Mouse (Mus musculus): Measurements from ENCODE around the gene Larp6. TPM values are rescaled to one million over a fixed set of nuclear protein-coding genes. Genes with fewer than 3 reads are reported as not detected.
A peak's percentile ranks its signal among the peaks of the same experiment; 100 is the strongest.

The Larp6 gene
- polyA plus RNA-seq, 1 experiment = not detected

DNA sequence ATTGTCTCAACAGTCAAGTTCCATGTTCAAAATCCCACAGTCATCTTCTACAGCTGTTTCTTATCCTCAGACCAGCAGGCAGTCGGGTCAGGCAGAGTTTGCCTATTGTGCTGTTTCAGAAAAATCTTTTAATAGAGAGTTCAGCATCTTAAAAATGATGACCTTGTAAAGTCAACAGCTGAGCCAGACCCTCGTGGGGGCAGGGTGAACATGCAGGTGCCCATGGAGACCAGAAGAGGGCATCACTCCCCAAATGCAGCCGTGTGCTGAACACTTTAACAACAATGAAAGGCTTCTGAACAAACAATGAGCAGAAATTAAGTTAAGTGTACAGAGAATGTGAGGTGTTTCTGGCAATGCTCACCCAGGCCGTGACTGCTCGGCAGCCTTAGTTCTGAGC is 3.0 kb downstream of the Larp6 start:
- Histone ChIP-seq H3K36me3 (ENCODE audit: control insufficient read depth, insufficient read depth, low read length, poor library complexity, severe bottlenecking) (no peaks in the 10 kb centered on the region), H3K9ac (ENCODE audit: low read depth, poor library complexity, severe bottlenecking) (no peak overlapping the region), H3K9me3 (replicated peaks; ENCODE audit: control insufficient read depth, insufficient read depth, low read length, poor library complexity, severe bottlenecking) (no peaks in the 10 kb centered on the region), H3K27me3 (ENCODE audit: control insufficient read depth, insufficient read depth, low read length, poor library complexity, severe bottlenecking) (no peaks in the 10 kb centered on the region), H3K27ac (ENCODE audit: insufficient read depth, low read length) (no peak overlapping the region), H3K4me1 (ENCODE audit: control insufficient read depth, insufficient read depth, low read length) (no peaks in the 10 kb centered on the region), H3K4me3 (ENCODE audit: low read depth, low read length) (no peak overlapping the region)
- no peak for TF ChIP-seq POLR2A (IDR thresholded peaks at IDR 0.05; ENCODE audit: insufficient read depth, low read length)
- peak; percentile 47 for TF ChIP-seq CTCF (IDR thresholded peaks at IDR 0.05; ENCODE audit: low read depth, low read length)

GRCm38 (mm10) chr9:60718284-60718683 is 5.5 kb downstream of the Larp6 start:
- TF ChIP-seq CTCF (IDR thresholded peaks at IDR 0.05; ENCODE audit: low read depth, low read length) (peak; percentile 42), POLR2A (IDR thresholded peaks at IDR 0.05; ENCODE audit: insufficient read depth, low read length) (no peak)
- Histone ChIP-seq H3K4me1 (ENCODE audit: control insufficient read depth, insufficient read depth, low read length) (no peaks in the 10 kb centered on the region), H3K36me3 (ENCODE audit: control insufficient read depth, insufficient read depth, low read length, poor library complexity, severe bottlenecking) (no peaks in the 10 kb centered on the region)

GRCm38 (mm10) chr9:60719687-60720086 is 6.9 kb downstream of the Larp6 start:
- no peak overlapping the region for H3K4me3 ChIP-seq (ENCODE audit: low read depth, low read length)
- no peaks in the 10 kb centered on the region for H3K27me3 ChIP-seq (ENCODE audit: control insufficient read depth, insufficient read depth, low read length, poor library complexity, severe bottlenecking)
- TF ChIP-seq POLR2A (IDR thresholded peaks at IDR 0.05; ENCODE audit: insufficient read depth, low read length) = no peak
- TF ChIP-seq CTCF (IDR thresholded peaks at IDR 0.05; ENCODE audit: low read depth, low read length) = no peak
- TF ChIP-seq EP300 (IDR thresholded peaks at IDR 0.05; ENCODE audit: insufficient read depth, low read depth, low read length) = no peak
- H3K36me3 ChIP-seq (ENCODE audit: control insufficient read depth, insufficient read depth, low read length, poor library complexity, severe bottlenecking) = no peaks in the 10 kb centered on the region
- H3K4me1 ChIP-seq (ENCODE audit: control insufficient read depth, insufficient read depth, low read length) = no peaks in the 10 kb centered on the region
- no peak overlapping the region for H3K9ac ChIP-seq (ENCODE audit: low read depth, poor library complexity, severe bottlenecking)
- H3K27ac ChIP-seq (ENCODE audit: insufficient read depth, low read length) = no peak overlapping the region
- 0 out of 2 replicates have a peak, but pooled peaks cover 1% of the 10 kb centered on the region for H3K9me3 ChIP-seq (replicated peaks; ENCODE audit: control insufficient read depth, insufficient read depth, low read length, poor library complexity, severe bottlenecking)

More at GRCm38 (mm10) chr9:60718284-60718683, 5.5 kb downstream of the Larp6 start:
- H3K9me3 ChIP-seq (replicated peaks; ENCODE audit: control insufficient read depth, insufficient read depth, low read length, poor library complexity, severe bottlenecking) = no peaks in the 10 kb centered on the region
- no peak overlapping the region for H3K4me3 ChIP-seq (ENCODE audit: low read depth, low read length)
- no peak overlapping the region for H3K9ac ChIP-seq (ENCODE audit: low read depth, poor library complexity, severe bottlenecking)
- H3K27me3 ChIP-seq (ENCODE audit: control insufficient read depth, insufficient read depth, low read length, poor library complexity, severe bottlenecking) = no peaks in the 10 kb centered on the region
- no peak overlapping the region for H3K27ac ChIP-seq (ENCODE audit: insufficient read depth, low read length)

- Histone ChIP-seq H3K4me1 (ENCODE audit: control insufficient read depth, insufficient read depth, low read length) (no peaks in the 10 kb centered on the region), H3K27ac (ENCODE audit: insufficient read depth, low read length) (no peak overlapping the region), H3K36me3 (ENCODE audit: control insufficient read depth, insufficient read depth, low read length, poor library complexity, severe bottlenecking) (no peaks in the 10 kb centered on the region), H3K9ac (ENCODE audit: low read depth, poor library complexity, severe bottlenecking) (no peak overlapping the region), H3K27me3 (ENCODE audit: control insufficient read depth, insufficient read depth, low read length, poor library complexity, severe bottlenecking) (no peaks in the 10 kb centered on the region), H3K4me3 (ENCODE audit: low read depth, low read length) (no peak overlapping the region), H3K9me3 (replicated peaks; ENCODE audit: control insufficient read depth, insufficient read depth, low read length, poor library complexity, severe bottlenecking) (peaks cover 3% of the 10 kb centered on the region)
- TF ChIP-seq CTCF (IDR thresholded peaks at IDR 0.05; ENCODE audit: low read depth, low read length) (no peak), POLR2A (IDR thresholded peaks at IDR 0.05; ENCODE audit: insufficient read depth, low read length) (no peak), EP300 (IDR thresholded peaks at IDR 0.05; ENCODE audit: insufficient read depth, low read depth, low read length) (no peak)
Observed at GRCm38 (mm10) chr9:60724968-60725367, 12.2 kb downstream of the Larp6 start.

GRCm38 (mm10) chr9:60734321-60734720 is 21.5 kb downstream of the Larp6 start:
- no peak for TF ChIP-seq EP300 (IDR thresholded peaks at IDR 0.05; ENCODE audit: insufficient read depth, low read depth, low read length)
- no peak for TF ChIP-seq CTCF (IDR thresholded peaks at IDR 0.05; ENCODE audit: low read depth, low read length)
- no peak for TF ChIP-seq POLR2A (IDR thresholded peaks at IDR 0.05; ENCODE audit: insufficient read depth, low read length)

GRCm38 (mm10) chr9:60739126-60739525 is 26.3 kb downstream of the Larp6 start:
- no peak overlapping the region for H3K4me3 ChIP-seq (ENCODE audit: low read depth, low read length)
- no peaks in the 10 kb centered on the region for H3K4me1 ChIP-seq (ENCODE audit: control insufficient read depth, insufficient read depth, low read length)
- H3K9ac ChIP-seq (ENCODE audit: low read depth, poor library complexity, severe bottlenecking) = no peak overlapping the region
- H3K36me3 ChIP-seq (ENCODE audit: control insufficient read depth, insufficient read depth, low read length, poor library complexity, severe bottlenecking) = no peaks in the 10 kb centered on the region
- H3K9me3 ChIP-seq (replicated peaks; ENCODE audit: control insufficient read depth, insufficient read depth, low read length, poor library complexity, severe bottlenecking) = 0 out of 2 replicates have a peak, but pooled peaks cover under 1% of the 10 kb centered on the region
- TF ChIP-seq EP300 (IDR thresholded peaks at IDR 0.05; ENCODE audit: insufficient read depth, low read depth, low read length) = no peak
- no peak for TF ChIP-seq POLR2A (IDR thresholded peaks at IDR 0.05; ENCODE audit: insufficient read depth, low read length)
- TF ChIP-seq CTCF (IDR thresholded peaks at IDR 0.05; ENCODE audit: low read depth, low read length) = no peak
- no peaks in the 10 kb centered on the region for H3K27me3 ChIP-seq (ENCODE audit: control insufficient read depth, insufficient read depth, low read length, poor library complexity, severe bottlenecking)
- no peak overlapping the region for H3K27ac ChIP-seq (ENCODE audit: insufficient read depth, low read length)

More at GRCm38 (mm10) chr9:60734321-60734720, 21.5 kb downstream of the Larp6 start:
- Histone ChIP-seq H3K9me3 (replicated peaks; ENCODE audit: control insufficient read depth, insufficient read depth, low read length, poor library complexity, severe bottlenecking) (peaks cover 11% of the 10 kb centered on the region), H3K9ac (ENCODE audit: low read depth, poor library complexity, severe bottlenecking) (no peak overlapping the region), H3K4me1 (ENCODE audit: control insufficient read depth, insufficient read depth, low read length) (no peaks in the 10 kb centered on the region), H3K27ac (ENCODE audit: insufficient read depth, low read length) (no peak overlapping the region), H3K36me3 (ENCODE audit: control insufficient read depth, insufficient read depth, low read length, poor library complexity, severe bottlenecking) (no peaks in the 10 kb centered on the region), H3K27me3 (ENCODE audit: control insufficient read depth, insufficient read depth, low read length, poor library complexity, severe bottlenecking) (no peaks in the 10 kb centered on the region), H3K4me3 (ENCODE audit: low read depth, low read length) (no peak overlapping the region)
